Mouse (Mus musculus) cortical plate, adult 2 months (tissue): ENCODE data around the gene Itgad.

Experiments
- CTCF ChIP-seq: fragments of 200-500 bp; IDR thresholded peaks from 2 replicates; pipeline ENCODE4 v1.5.1; 2011; ENCODE audit warnings: mild to moderate bottlenecking, control low read depth, low read length; ENCODE audit not compliant: insufficient read depth; ENCODE audit errors: extremely low read depth
- POLR2A ChIP-seq: fragments of 200-500 bp; IDR thresholded peaks from 2 replicates; pipeline ENCODE4 v1.6.1; 2011; ENCODE audit warnings: mild to moderate bottlenecking, low read length, control low read depth; ENCODE audit not compliant: insufficient read depth; ENCODE audit errors: extremely low read depth

DNA sequence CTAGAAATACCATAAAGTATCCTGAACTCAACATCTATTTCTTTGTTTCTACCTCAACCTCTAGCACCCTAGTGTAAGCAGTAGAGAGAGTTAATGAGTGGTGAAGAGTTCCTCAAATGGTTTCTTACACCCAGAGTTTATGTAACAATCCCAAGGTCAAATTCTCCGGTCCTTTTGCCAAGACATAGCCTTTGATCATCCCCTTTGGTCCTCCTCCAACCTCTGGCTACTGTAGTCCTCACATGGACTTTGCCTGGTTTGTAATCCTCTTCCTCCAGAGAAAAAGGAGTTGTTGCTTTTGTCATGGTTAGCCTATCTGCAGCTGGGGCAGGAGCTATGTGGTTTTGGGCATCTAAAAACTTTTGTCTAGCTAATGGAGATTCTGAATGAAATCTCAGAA is 81.3 kb downstream of the Itgad start:
- TF ChIP-seq POLR2A: no peak
- no peak for TF ChIP-seq CTCF
